Mouse (Mus musculus) gonadal fat pad, adult 2 months (tissue): ENCODE results near the gene Bri3bp. TPM values are rescaled to one million over a fixed set of nuclear protein-coding genes. Genes with fewer than 3 reads are reported as not detected.
"Not testable (repeated sequence)": the region's sequence is repeated elsewhere in the genome, so short reads cannot be mapped to it uniquely, and the experiment has no call there.

Experiments used
- DNase-seq: peaks from one replicate; pipeline ENCODE4 v3.0.0-alpha.2; 2012; ENCODE audit warnings: low read depth
- polyA plus RNA-seq: library from polyadenylated mRNA; depleted of rRNA; stranded (reverse); fragments of >200 nt; gene quantifications from 2 replicates; pipeline ENCODE4 v1.2.3, GENCODE M21; 2012; rRNA removed

Bri3bp gene
- polyA plus RNA-seq = 20.2 and 20.4 TPM in 2 replicates

GRCm38 (mm10) chr5:125441234-125442114, at the start of gene Bri3bp:
Bri3bp (plus strand) TSS chr5:125441568.
- DNase-seq = no peak

DNA sequence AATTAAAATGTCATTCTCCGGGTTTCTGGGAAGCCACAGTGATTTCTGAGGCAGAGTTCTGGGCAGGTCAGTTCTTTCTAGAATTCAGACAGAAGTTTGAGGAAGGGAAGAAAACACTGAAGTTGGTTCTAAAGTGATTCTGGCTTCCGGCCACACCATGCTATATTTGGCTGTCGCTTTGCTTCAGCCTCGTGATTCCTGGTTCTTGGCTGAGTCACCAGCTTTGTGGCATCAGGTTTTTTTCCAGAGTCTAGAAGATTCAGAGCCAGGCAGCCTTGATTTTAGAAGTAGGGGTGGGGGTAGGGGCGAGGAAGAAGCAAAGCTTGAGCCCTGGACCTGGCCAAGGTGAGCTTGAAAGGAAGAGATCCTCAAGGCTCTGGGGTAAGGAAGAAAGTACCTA, 49.8 kb upstream of the Bri3bp start:
- DNase-seq = no peak

DNA sequence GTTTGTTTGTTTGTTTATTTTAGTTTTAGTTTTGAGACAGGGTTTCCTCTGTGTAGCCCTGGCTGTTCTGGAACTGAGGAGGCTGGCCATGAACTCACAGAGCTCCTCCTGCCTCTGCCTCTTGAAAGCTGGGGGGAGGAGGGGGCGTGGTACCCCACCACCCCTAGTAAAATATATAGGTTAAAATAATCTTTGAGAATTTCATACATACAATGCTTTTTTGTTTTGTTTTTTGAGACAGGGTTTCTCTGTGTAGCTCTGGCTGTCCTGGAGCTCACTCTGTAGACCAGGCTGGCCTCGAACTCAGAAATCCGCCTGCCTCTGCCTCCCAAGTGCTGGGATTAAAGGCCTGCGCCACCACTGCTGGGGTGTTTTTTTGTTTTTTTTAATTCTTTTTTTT, 49.2 kb upstream of the Bri3bp start:
- not testable (repeated sequence) for DNase-seq

- DNase-seq = no peak
These were observed 48.8 kb upstream of the Bri3bp start for GRCm38 (mm10) chr5:125392618-125392976.

DNA sequence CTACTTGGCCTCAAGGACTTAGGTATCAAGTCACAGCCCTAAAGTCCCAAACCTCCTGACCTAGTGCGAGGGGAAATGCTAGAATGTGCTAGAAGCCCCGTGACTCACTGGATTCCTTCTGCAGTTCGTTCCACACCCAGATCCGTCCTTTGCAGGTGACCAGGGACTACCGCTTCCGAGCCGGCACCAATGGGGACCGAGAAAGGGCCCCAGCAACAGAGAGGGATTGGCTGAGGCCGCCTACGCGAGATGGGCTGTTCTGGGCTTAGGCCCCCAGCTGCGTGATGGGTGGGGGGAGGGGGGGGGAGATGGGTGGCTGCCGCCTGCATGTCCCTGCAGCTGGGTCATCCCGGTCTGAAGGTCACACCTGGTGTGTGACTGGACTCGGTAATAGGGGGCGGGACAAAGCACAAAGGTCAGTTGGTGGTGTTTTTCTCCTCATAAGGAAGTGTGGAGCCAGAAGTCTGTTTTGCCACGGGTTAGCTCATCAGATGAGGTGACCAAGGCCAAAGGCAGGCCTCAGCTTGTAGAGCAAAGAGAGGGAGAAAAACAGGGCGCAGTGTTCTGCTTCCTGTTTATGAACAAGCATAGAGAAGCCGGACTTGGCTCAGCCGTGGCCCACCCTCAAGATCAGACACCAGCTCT, 48.3 kb upstream of the Bri3bp start:
- peak; percentile 92 for DNase-seq

DNA sequence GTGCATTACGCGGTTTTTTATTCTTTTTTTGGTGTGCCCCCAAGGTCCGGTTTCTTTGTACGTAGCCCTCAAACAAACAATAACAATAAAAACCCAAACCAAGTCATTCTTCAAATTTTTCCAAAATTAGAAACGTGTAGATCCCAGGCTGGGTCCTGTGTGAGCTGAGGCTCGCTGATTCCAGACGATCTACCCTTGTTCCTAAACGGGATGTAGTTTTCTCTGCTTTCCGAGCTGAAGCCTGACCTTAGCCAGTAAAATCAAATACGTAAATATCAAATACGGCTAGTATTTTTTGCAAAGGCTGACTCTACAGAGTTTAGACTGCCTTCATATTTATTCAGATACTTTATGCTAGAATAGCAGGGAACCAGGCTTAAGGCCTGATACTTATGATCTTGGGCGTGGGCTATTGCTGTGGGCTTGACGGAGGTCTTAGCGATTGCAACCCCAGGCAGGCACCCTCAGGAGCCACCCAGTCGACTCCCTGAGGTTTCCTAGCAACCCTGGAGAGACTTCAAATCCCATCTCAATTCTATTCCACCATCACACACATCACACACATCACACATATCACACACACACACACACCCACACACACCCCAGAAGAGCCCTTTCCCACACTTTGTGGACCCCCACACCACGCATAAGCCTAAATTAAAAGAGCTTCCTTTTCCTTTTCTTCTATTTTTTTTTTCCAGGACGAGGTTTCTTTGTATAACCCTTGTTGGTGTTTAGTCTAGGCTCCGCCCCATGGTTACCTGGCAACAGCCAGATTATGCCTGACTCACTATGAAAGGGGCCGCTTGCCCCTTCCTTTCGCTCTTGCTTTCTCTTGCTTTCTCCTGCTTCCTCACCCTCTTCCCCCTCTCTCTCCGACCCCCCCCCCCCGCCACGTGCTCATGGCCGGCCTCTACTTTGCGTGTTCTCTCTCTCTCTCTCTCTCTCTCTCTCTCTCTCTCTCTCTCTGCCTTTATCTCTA, 47.5 kb upstream of the Bri3bp start:
- DNase-seq = no peak

GRCm38 (mm10) chr5:125395008-125395407, 46.4 kb upstream of the Bri3bp start:
- no peak for DNase-seq

DNA sequence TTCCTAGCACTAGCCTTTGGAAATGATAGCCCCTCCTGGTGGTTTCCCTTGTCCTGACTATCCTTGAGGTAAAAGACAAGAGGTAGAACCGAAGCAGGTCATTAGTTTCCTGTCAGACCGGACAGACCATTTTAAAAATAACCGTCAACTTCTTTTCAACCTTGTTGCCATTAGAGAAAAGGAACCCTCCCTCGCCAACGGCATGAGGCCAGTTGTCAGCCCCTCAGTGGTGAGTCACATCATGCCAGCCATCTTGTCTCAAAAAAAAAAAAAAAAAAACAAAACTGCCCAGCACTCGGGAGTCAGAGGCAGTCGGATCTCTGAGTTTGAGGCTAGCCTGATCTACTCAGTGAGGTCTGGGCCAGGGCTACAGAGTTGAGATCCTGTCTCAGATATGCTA, 40.5 kb upstream of the Bri3bp start:
- no peak for DNase-seq

DNA sequence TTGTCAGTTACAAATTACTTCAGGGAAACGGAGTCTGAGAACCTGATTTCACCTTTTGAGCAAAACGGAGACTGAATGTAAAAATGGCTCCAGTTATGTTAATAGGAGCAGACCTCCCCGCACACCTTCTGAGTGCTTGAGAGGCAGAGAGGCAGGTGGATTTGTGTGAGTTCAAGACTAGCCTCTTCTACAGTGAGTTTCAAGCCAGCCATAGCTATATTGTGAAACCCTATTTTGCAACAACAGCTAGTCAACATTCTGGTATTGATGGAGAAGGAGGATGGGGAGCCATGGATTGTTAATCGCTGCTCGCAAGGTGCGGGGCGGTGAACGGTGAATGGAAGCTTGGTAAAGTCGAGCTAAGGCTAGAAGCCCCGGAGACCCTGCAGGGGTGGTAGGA, 38.9 kb upstream of the Bri3bp start:
- no peak for DNase-seq

DNA sequence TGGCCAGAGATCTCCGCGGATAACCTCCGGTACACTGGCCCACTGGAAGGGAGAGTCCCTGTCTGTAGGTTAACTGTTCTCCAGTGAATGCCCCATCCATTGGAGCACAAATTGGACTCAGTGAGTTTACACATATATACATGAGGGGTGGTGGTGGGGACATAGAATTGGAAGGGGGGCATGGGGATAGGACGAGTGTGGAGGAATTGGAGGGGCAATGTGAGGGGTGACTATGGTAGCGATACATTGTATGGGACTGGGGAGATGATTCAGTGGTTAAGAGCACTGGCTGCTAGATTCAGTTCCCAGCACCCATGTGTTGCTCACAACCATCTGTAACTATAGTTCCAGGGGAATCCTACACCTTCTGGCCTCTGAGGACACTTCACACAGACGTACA, 38.4 kb upstream of the Bri3bp start:
- DNase-seq = no peak

- no peak for DNase-seq
These were observed 37.6 kb upstream of the Bri3bp start for GRCm38 (mm10) chr5:125403481-125404465.

GRCm38 (mm10) chr5:125404536-125404902, 36.8 kb upstream of the Bri3bp start:
- DNase-seq = no peak

- no peak for DNase-seq
These were observed 36.3 kb upstream of the Bri3bp start for GRCm38 (mm10) chr5:125404903-125405545.

- no peak for DNase-seq
These were observed 35.7 kb upstream of the Bri3bp start for GRCm38 (mm10) chr5:125405546-125406248.

GRCm38 (mm10) chr5:125406322-125407016, 34.9 kb upstream of the Bri3bp start:
- no peak for DNase-seq

DNA sequence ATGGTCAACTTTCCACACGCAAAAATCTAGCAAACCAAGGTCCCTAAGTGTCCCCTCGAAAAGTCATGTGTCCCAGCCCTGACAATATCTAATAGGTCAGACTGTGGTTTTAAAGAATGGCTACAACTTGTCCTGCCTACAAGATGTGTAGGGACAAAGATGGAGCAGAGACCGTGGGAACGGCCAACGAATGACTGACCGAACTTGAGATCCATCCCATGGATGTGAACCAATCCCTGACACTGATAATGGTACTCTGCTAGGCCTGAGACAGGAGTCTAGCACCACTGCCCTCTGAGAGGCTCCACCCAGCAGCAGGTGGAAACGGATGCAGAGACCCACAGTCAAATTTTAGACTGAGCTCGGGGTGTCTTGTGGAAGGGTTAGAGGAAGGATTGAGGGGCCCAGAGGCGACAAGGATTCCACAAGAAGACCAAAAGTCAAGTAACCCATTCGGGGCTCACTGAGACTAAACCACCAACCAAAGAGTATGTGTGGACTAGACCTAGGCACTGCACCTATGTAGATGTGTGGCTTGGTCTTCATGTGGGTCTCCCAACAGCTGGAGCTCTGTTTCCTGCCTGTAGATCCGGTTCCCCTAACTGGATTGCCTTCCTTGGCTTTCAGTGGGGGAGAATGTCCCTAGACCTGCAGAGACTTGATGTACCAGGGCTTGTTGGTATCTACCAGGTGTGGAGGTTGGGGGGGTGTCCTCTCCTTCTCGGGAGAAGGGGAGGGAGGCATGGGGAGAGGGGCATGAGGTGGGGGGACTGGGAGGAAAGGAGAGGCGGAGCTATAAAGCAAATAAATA, 34.1 kb upstream of the Bri3bp start:
- no peak for DNase-seq

DNA sequence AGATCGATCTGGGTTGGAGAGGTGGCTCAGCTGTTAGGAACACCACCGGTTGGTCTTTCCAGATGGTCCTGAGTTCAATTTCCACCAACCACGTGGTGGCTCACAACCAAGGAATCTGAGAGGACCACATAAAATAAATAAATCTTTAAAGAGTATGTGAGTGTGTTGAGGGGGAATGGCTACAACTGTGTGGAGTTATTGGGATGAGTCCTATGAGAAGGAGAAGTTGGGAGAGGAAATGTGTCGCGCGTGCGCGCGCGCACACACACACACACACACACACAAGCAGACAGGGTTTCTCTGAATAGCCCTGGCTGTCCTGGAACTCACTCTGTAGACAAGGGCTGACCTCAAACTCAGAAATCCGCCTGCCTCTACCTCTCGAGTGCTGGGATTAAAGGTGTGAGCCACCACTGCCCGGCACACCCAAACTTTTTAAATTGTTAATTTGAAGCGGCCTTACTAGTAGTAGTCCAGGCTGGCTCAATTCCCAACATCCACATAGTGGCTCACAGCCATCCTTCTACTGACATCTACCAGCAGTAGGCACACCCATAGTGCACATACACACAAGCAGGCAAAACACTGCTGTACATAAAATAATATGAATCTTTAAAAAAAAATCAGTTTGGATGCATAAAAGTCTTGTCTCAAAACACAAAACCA, 33.3 kb upstream of the Bri3bp start:
- DNase-seq = no peak

- DNase-seq = no peak
These were observed 32.5 kb upstream of the Bri3bp start for GRCm38 (mm10) chr5:125408842-125409241.
